Mouse (Mus musculus): ENCODE data around the gene Gm4767.
"Not testable (repeated sequence)": the region's sequence is repeated elsewhere in the genome, so short reads cannot be mapped to it uniquely, and the experiment has no call there.

The Gm4767 gene

DNA sequence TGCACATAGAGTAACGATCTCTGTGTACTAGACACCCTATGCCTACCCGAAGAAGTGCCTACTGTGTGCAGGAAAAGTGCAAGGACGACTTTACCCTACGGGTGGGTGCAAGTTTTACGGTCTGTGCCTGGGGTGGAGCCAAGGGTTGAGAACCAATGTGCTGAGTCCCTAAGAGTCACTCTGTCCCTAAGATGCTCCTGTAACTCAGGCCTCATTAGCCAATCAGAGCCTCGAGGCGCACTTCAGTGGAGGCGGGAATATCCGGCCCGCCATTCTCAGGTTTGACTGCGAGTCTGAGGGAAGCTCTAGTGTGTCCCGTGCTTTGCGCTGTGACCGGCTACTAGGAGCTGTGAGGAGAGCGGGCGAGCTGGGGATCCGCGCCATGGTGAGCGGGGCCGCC is at the start of gene Gm4767:
Gm4767 (plus strand) TSS at position 288 of the 400 bp plus-strand sequence.
- DNase-seq, result peak; percentile 4

DNA sequence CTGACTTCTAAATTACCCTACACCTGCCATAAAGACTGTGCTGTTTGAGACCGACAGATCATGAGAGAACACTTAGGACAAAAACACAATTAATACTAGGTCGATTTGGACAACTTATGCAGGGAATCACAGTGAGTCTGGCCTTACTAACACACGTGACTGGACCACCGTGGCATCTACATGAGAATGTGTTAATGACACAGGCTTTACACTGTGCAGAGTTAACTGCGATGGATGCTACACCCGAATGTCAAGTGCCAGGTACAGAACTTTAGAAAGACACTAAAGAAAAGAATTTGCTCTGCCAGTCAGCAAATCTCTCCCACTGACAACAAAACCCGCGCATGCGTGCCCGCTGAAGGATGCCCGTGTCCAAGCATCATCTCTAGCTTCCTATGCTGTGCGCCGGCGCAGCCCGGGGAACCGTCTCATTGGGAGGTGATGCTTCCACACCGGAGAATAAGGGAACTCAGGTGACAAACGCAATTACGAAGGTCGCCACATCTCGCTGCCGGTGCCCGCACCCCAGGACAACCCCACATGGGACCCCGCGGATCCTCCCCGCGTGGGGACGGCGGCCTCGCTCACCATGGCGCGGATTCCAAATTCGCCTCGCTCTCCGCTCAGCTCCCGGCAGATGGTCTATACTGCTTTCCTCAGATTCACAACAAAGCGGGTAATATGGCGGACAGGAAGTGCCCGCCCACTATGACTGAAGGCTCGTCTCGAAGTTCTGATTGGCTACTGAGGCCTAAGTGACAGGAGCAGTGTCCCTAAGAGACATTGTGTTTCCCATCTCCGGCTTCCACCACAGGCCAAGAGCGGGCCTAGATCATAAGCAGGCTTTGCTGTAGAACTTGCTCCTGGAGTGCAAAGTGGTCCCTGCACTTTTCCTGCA is 41.2 kb upstream of the Gm4767 start, which contains the start of gene Gm3055:
Gm3055 (minus strand) TSS at position 656 of the 898 bp plus-strand sequence.
- not testable (repeated sequence) for DNase-seq

DNA sequence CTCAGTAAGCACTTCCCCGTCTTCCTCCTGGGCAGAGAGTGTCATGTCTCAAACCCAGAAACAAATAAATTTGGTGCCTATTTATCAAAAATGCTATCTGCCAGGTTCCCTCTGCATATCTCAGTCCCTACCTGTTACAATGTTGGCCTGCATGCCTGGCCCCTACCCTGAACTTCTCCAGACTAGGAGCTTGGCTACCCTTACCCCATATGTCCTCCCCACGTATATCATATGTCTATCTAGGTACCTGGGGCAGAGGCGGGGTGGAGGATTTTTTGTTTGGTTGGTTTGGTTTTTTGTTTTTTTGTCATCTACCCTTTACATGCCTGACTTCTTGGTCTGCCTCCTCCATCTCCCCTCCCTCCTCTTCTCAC is 40.6 kb upstream of the Gm4767 start:
- DNase-seq, result not testable (repeated sequence)

GRCm38 (mm10) chr10:81846219-81846618 is 34.2 kb downstream of the Gm4767 start:
- DNase-seq, result not testable (repeated sequence)

GRCm38 (mm10) chr10:81863409-81864407 is 51.7 kb downstream of the Gm4767 start, which contains the start of gene Gm32687:
Gene Gm32687, plus strand, starts transcription at chr10:81863934.
- DNase-seq, result peak; percentile 10

All from cerebellum, adult 11-12 months (tissue).